Mouse (Mus musculus) liver, adult (tissue): ENCODE data around the gene Kbtbd2.

ENCODE experiments used
- GATA4 ChIP-seq: IDR thresholded peaks from 2 replicates; pipeline ENCODE4 v1.6.1; 2014; ENCODE audit warnings: mild to moderate bottlenecking, low read length; ENCODE audit not compliant: insufficient replicate concordance

Gene Kbtbd2

DNA sequence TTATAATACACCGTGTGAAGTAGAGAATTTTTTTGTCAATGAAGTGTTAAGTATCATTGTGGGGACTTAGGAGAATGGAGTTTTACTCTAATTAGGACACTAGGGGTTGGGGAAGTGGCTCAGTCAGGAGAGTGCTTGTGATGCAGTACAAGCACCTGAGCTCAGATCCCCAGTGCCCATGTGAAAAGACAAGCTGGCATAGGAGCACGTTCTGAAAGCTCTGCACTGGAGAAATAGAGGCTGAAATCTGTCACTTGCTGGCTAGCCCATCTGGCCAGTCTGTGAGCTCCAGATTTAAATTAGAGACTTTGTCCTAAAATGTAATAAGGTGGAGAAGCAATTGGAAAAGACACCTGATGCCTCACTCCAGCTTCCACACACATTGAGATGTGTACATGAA is 65.1 kb downstream of the Kbtbd2 start:
- no peak for TF ChIP-seq GATA4
